10 mouse cellular contexts compared by ENCODE assay signal in the genomic region with DNA sequence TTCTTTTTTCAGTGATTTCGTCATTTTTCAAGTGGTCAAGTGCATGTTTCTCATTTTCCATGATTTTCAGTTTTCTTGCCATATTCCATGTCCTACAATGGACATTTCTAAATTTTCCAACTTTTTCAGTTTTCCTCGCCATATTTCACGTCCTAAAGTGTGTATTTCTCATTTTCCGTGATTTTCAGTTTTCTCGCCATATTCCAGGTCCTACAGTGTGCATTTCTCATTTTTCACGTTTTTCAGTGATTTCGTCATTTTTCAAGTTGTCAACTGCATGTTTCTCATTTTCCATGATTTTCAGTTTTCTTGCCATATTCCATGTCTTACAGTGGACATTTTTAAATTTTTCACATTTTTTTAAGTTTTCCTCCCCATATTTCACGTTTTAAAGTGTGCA. TPM values are rescaled to one million over a fixed set of nuclear protein-coding genes. Genes with fewer than 3 reads are reported as not detected.
A peak's percentile ranks its signal among the peaks of the same experiment; 100 is the strongest.
DNase-seq lines count a peak whose midpoint lies in the region; ATAC-seq and TF ChIP-seq lines count a peak whose summit lies in the region.
"Not testable (repeated sequence)": the region's sequence is repeated elsewhere in the genome, so short reads cannot be mapped to it uniquely, and the experiment has no call there.
"Had no signal": no experiment of that assay in that cellular context is flagged by ENCODE, and none has a peak within 500 bp of the region (broad histone marks: within the 10 kb centered on the region; RNA-seq: fewer than 3 reads in every experiment).

No protein-coding gene starts in this region.

- not testable (repeated sequence) for H3K27ac ChIP-seq in forebrain, postnatal 0 days (ENCODE audit: low read depth, low read length); heart, postnatal 0 days (ENCODE audit: low read depth); lung, postnatal 0 days (ENCODE audit: low read length); thymus, adult 2 months (ENCODE audit: control insufficient read depth, insufficient read depth, low read length)

- 79% methylated on average over 7 of the region's 8 CpGs for WGBS in forebrain, postnatal 0 days
- 62% methylated on average over 7 of the region's 8 CpGs for WGBS in heart, postnatal 0 days
- 65% methylated on average over 7 of the region's 8 CpGs for WGBS in lung, postnatal 0 days
- 78% methylated on average over 8 of the region's 8 CpGs for WGBS in thymus, adult 2 months

- not testable (repeated sequence) for H3K9me3 ChIP-seq in forebrain, postnatal 0 days (ENCODE audit: low read length); lung, postnatal 0 days (ENCODE audit: low read length)
- H3K9me3 ChIP-seq in heart, postnatal 0 days (replicated peaks; ENCODE audit: control insufficient read depth, low read length): peaks cover 10% of the 10 kb centered on the region

- TF ChIP-seq POLR2A in thymus, adult 2 months (IDR thresholded peaks at IDR 0.05; ENCODE audit: control insufficient read depth, extremely low read depth, insufficient read depth, low read length, poor library complexity): not testable (repeated sequence)

- peak; percentile 82 for DNase-seq in adrenal gland, adult 2 months
- DNase-seq in forebrain, postnatal 0 days; heart, postnatal 0 days (ENCODE audit: low spot score); lung, postnatal 0 days (ENCODE audit: low spot score): not testable (repeated sequence)
- peak; percentile 94 to 95 for DNase-seq in kidney, adult 8-10 months
- peak; percentile 96 to 100 for DNase-seq in left cerebral cortex, adult 9 months (ENCODE audit: low spot score in 2 of 2)
- peak; percentile 100 for DNase-seq in ovary, postnatal 10 days (ENCODE audit: low spot score)
- DNase-seq in thymus, adult 2 months: peak; percentile 83

- ATAC-seq in forebrain, postnatal 0 days: peak; percentile 69
- peak; percentile 43; the same call in 1 of the 2 replicates for ATAC-seq in heart, postnatal 0 days (ENCODE audit: insufficient read depth, low read depth)
- ATAC-seq in lung, postnatal 0 days: peak; percentile 58

- not testable (repeated sequence) for H3K36me3 ChIP-seq in forebrain, postnatal 0 days (ENCODE audit: insufficient read depth); heart, postnatal 0 days (replicated peaks; ENCODE audit: control insufficient read depth, insufficient read depth, low read length); lung, postnatal 0 days (ENCODE audit: insufficient read depth, low read length); thymus, adult 2 months (ENCODE audit: control insufficient read depth, insufficient read depth, low read length)

- not testable (repeated sequence) for H3K9ac ChIP-seq in forebrain, postnatal 0 days; heart, postnatal 0 days (replicated peaks; ENCODE audit: low read depth, low read length); lung, postnatal 0 days (replicated peaks; ENCODE audit: low read depth)

- TF ChIP-seq CTCF in forebrain, postnatal 0 days (IDR thresholded peaks at IDR 0.05; ENCODE audit: low read depth); heart, postnatal 0 days (IDR thresholded peaks at IDR 0.05; ENCODE audit: low read depth); lung, postnatal 0 days (IDR thresholded peaks at IDR 0.05); thymus, adult 2 months (IDR thresholded peaks at IDR 0.05; ENCODE audit: borderline replicate concordance, control insufficient read depth, extremely low read depth, insufficient read depth, low read length, poor library complexity): not testable (repeated sequence)

- not testable (repeated sequence) for H3K27me3 ChIP-seq in forebrain, postnatal 0 days (ENCODE audit: insufficient read depth, low read length); heart, postnatal 0 days (ENCODE audit: control insufficient read depth, insufficient read depth, low read length); lung, postnatal 0 days (replicated peaks; ENCODE audit: insufficient read depth, low read length); thymus, adult 2 months (ENCODE audit: control insufficient read depth, insufficient read depth, low read length)

- H3K4me3 ChIP-seq in forebrain, postnatal 0 days (ENCODE audit: low read depth, low read length); heart, postnatal 0 days (ENCODE audit: low read depth, low read length); lung, postnatal 0 days (ENCODE audit: low read depth, low read length); thymus, adult 2 months (ENCODE audit: control insufficient read depth, insufficient read depth, low read length): not testable (repeated sequence)

- H3K4me1 ChIP-seq in forebrain, postnatal 0 days (ENCODE audit: insufficient read depth); heart, postnatal 0 days (ENCODE audit: control insufficient read depth, insufficient read depth); lung, postnatal 0 days (ENCODE audit: insufficient read depth, low read depth, low read length); thymus, adult 2 months (replicated peaks; ENCODE audit: control insufficient read depth, insufficient read depth, low read length): not testable (repeated sequence)

- H3K4me2 ChIP-seq in forebrain, postnatal 0 days (ENCODE audit: low read depth); heart, postnatal 0 days (ENCODE audit: low read depth, low read length); lung, postnatal 0 days (replicated peaks; ENCODE audit: low read depth, low read length): not testable (repeated sequence)

- TF ChIP-seq EP300 in heart, postnatal 0 days (IDR thresholded peaks at IDR 0.05; ENCODE audit: low read depth); lung, postnatal 0 days (IDR thresholded peaks at IDR 0.05): not testable (repeated sequence)

RNA-seq across cellular contexts. Expression of a gene that starts 3.5 kb away (rescaled TPM):
- total RNA-seq in adrenal gland, adult 2 months (2021): under 1 TPM in 1 of 2 experiments, not detected in 1; 0.78 TPM
- not detected in 2 replicates for polyA plus RNA-seq in adrenal gland, adult 2 months (2012; rRNA removed)
- not detected in 2 replicates for total RNA-seq in forebrain, postnatal 0 days (2014; rRNA removed)
- polyA plus RNA-seq in forebrain, postnatal 0 days (2015; fragmentation: Nextera tagmentation; extraction: Ambion mirVana): not detected in 2 replicates
- not detected in 2 replicates for total RNA-seq in heart, postnatal 0 days (2014; rRNA removed; ENCODE audit: low replicate concordance)
- not detected in 2 replicates for polyA plus RNA-seq in heart, postnatal 0 days (2015; fragmentation: Nextera tagmentation; extraction: Ambion mirVana)
- 0.36 TPM in 1 of 2 replicates, not detected in the other for polyA plus RNA-seq in lung, postnatal 0 days (2015; fragmentation: Nextera tagmentation; extraction: Ambion mirVana)
- polyA plus RNA-seq in thymus, adult 2 months (2012; rRNA removed): not detected in 2 replicates
- total RNA-seq: adrenal gland, postnatal 25 days had no signal
- polyA plus RNA-seq: heart, embryonic 10.5 days had no signal

RNA-seq across cellular contexts. Expression of a gene that starts 5.9 kb away (rescaled TPM):
- total RNA-seq in adrenal gland, adult 2 months (2021): not detected
- polyA plus RNA-seq in adrenal gland, adult 2 months (2012; rRNA removed): not detected in 2 replicates
- not detected in 2 replicates for total RNA-seq in forebrain, postnatal 0 days (2014; rRNA removed)
- polyA plus RNA-seq in forebrain, postnatal 0 days (2015; fragmentation: Nextera tagmentation; extraction: Ambion mirVana): not detected in 2 replicates
- total RNA-seq in heart, postnatal 0 days (2014; rRNA removed; ENCODE audit: low replicate concordance): not detected in 2 replicates
- polyA plus RNA-seq in heart, postnatal 0 days (2015; fragmentation: Nextera tagmentation; extraction: Ambion mirVana): not detected in 2 replicates
- not detected in 2 replicates for polyA plus RNA-seq in lung, postnatal 0 days (2015; fragmentation: Nextera tagmentation; extraction: Ambion mirVana)
- polyA plus RNA-seq in thymus, adult 2 months (2012; rRNA removed): not detected in 2 replicates
- total RNA-seq: adrenal gland, postnatal 25 days had no signal
- polyA plus RNA-seq: heart, embryonic 10.5 days had no signal

RNA-seq across cellular contexts. Expression of a gene that starts 6.3 kb away (rescaled TPM):
- 1 to 10 TPM in 1 of 2 experiments, under 1 TPM in 1; 0.86 to 1.2 TPM for total RNA-seq in adrenal gland, adult 2 months (2021)
- polyA plus RNA-seq in adrenal gland, adult 2 months (2012; rRNA removed): not detected in 2 replicates
- total RNA-seq in forebrain, postnatal 0 days (2014; rRNA removed): 0.43 TPM in 1 of 2 replicates, not detected in the other
- not detected in 2 replicates for polyA plus RNA-seq in forebrain, postnatal 0 days (2015; fragmentation: Nextera tagmentation; extraction: Ambion mirVana)
- total RNA-seq in heart, postnatal 0 days (2014; rRNA removed; ENCODE audit: low replicate concordance): not detected in 2 replicates
- polyA plus RNA-seq in heart, postnatal 0 days (2015; fragmentation: Nextera tagmentation; extraction: Ambion mirVana): not detected in 2 replicates
- 0.36 TPM in 1 of 2 replicates, not detected in the other for polyA plus RNA-seq in lung, postnatal 0 days (2015; fragmentation: Nextera tagmentation; extraction: Ambion mirVana)
- not detected in 2 replicates for polyA plus RNA-seq in thymus, adult 2 months (2012; rRNA removed)
- polyA plus RNA-seq: heart, embryonic 10.5 days had no signal

RNA-seq across cellular contexts. Expression of a gene that starts 8.8 kb away (rescaled TPM):
- not detected for total RNA-seq in adrenal gland, adult 2 months (2021)
- not detected in 2 replicates for polyA plus RNA-seq in adrenal gland, adult 2 months (2012; rRNA removed)
- total RNA-seq in forebrain, postnatal 0 days (2014; rRNA removed): not detected in 2 replicates
- not detected in 2 replicates for polyA plus RNA-seq in forebrain, postnatal 0 days (2015; fragmentation: Nextera tagmentation; extraction: Ambion mirVana)
- not detected in 2 replicates for total RNA-seq in heart, postnatal 0 days (2014; rRNA removed; ENCODE audit: low replicate concordance)
- polyA plus RNA-seq in heart, postnatal 0 days (2015; fragmentation: Nextera tagmentation; extraction: Ambion mirVana): not detected in 2 replicates
- not detected in 2 replicates for polyA plus RNA-seq in lung, postnatal 0 days (2015; fragmentation: Nextera tagmentation; extraction: Ambion mirVana)
- not detected in 2 replicates for polyA plus RNA-seq in thymus, adult 2 months (2012; rRNA removed)
- total RNA-seq: adrenal gland, postnatal 25 days had no signal
- polyA plus RNA-seq: heart, embryonic 10.5 days had no signal

RNA-seq across cellular contexts. Expression of a gene that starts 10.6 kb away (rescaled TPM):
- total RNA-seq in adrenal gland, adult 2 months (2021): 1 to 10 TPM in 1 of 2 experiments, under 1 TPM in 1; 0.90 to 3.5 TPM
- polyA plus RNA-seq in adrenal gland, adult 2 months (2012; rRNA removed): not detected in 2 replicates
- total RNA-seq in forebrain, postnatal 0 days (2014; rRNA removed): 0.52 and 0.62 TPM in 2 replicates
- 0.25 TPM in 1 of 2 replicates, not detected in the other for polyA plus RNA-seq in forebrain, postnatal 0 days (2015; fragmentation: Nextera tagmentation; extraction: Ambion mirVana)
- total RNA-seq in heart, postnatal 0 days (2014; rRNA removed; ENCODE audit: low replicate concordance): not detected in 2 replicates
- 0.19 TPM in 1 of 2 replicates, not detected in the other for polyA plus RNA-seq in heart, postnatal 0 days (2015; fragmentation: Nextera tagmentation; extraction: Ambion mirVana)
- 0.83 and 1.2 TPM in 2 replicates for polyA plus RNA-seq in lung, postnatal 0 days (2015; fragmentation: Nextera tagmentation; extraction: Ambion mirVana)
- polyA plus RNA-seq in thymus, adult 2 months (2012; rRNA removed): not detected in 2 replicates
- polyA plus RNA-seq: heart, embryonic 10.5 days had no signal
